Mouse (Mus musculus) neural tube, embryonic 11.5 days (tissue): ENCODE measurements around the gene Rps11. TPM values are rescaled to one million over a fixed set of nuclear protein-coding genes. Genes with fewer than 3 reads are reported as not detected.

Experiments
- ATAC-seq: fragments of 200-750 bp; cut with Nextera tagmentation; 2 replicates; pipeline ENCODE4 v1.8.0; 2017; ENCODE audit warnings: moderate number of reproducible peaks, mild to moderate bottlenecking, moderate TSS enrichment, moderate library complexity; ENCODE audit not compliant: insufficient read depth, low FRiP score, low TSS enrichment
- DNase-seq: peaks from one replicate; pipeline ENCODE4 v3.0.0-alpha.2; 2015; ENCODE audit warnings: low spot score
- H3K27ac ChIP-seq: fragments of 300-500 bp; sonication (generic); 2 replicates; pipeline ENCODE4 v1.5.1; 2014; ENCODE audit warnings: low read depth, mild to moderate bottlenecking, low read length
- H3K27me3 ChIP-seq: fragments of 300-500 bp; sonication (generic); 2 replicates; pipeline ENCODE4 v1.6.1; 2014; ENCODE audit warnings: mild to moderate bottlenecking, low read length, mixed read lengths; ENCODE audit not compliant: control insufficient read depth, insufficient read depth
- H3K36me3 ChIP-seq: fragments of 300-500 bp; sonication (generic); 2 replicates; pipeline ENCODE4 v1.6.1; 2014; ENCODE audit warnings: mild to moderate bottlenecking, low read length, moderate library complexity, mixed read lengths; ENCODE audit not compliant: control insufficient read depth, insufficient read depth
- H3K4me1 ChIP-seq: fragments of 300-500 bp; sonication (generic); 2 replicates; pipeline ENCODE4 v1.6.1; 2014; ENCODE audit warnings: low read length, mixed read lengths; ENCODE audit not compliant: control insufficient read depth, insufficient read depth
- H3K4me2 ChIP-seq: fragments of 300-500 bp; sonication (generic); 2 replicates; pipeline ENCODE4 v1.6.1; 2014; ENCODE audit warnings: low read depth, mild to moderate bottlenecking, moderate library complexity
- H3K4me3 ChIP-seq: fragments of 300-500 bp; sonication (generic); 2 replicates; pipeline ENCODE4 v1.5.1; 2014; ENCODE audit warnings: low read depth, low read length
- H3K9ac ChIP-seq: fragments of 300-500 bp; sonication (generic); 2 replicates; pipeline ENCODE4 v1.6.1; 2014; ENCODE audit warnings: mild to moderate bottlenecking, low read length
- H3K9me3 ChIP-seq: fragments of 300-500 bp; sonication (generic); 2 replicates; pipeline ENCODE4 v1.6.1; 2016; ENCODE audit warnings: low read length; ENCODE audit not compliant: control insufficient read depth
- WGBS: fragments of 180-500 bp; shearing (Covaris S2); extraction: QIAGEN DNeasy Blood & Tissue Kit; methylation state at CpG from one replicate; pipeline ENCODE4 v1.1.7; 2014; 5-methylcytosine and 5-hydroxymethylcytosine counted together
- polyA plus RNA-seq: library from polyadenylated mRNA; unstranded; fragments of >200 nt; fragmentation: Nextera tagmentation; extraction: Ambion mirVana; gene quantifications from 2 replicates; pipeline ENCODE4 v1.2.1, GENCODE M21; 2014

The Rps11 gene
- polyA plus RNA-seq, 1 experiment from 2014 or later: 1,454 TPM

DNA sequence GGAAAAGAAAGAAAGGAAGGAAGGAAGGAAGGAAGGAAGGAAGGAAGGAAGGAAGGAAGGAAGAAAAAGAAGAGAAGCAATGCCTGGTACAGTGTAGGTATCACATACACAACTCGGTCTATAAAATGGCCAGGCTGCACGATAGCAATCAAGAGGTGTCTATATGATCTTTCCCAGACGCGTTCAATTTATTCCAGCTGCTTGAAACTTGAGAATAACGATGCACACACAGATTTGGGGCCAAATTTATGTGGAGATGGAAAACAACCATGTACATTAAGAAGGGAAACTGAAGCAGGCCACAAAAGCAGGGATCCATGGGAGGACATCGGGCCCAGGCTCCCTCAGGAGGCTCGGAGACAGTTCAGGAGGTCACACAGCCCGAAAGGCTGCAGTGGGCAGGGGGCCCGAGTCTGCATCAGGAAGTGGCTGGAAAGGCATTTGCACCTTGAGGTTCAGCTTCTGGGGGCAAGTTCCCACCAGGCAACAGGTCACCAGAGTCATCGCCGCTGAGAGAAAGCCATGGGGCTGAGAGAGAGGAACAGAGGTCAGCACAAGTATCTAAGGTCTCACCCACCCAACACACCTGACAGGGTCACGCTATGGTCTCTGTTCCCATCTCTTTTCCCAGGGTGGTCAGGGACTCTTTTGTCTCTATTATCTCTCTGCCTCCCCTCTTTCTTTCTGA is 31.3 kb downstream of the Rps11 start:
- Histone ChIP-seq H3K27me3 (no peaks in the 10 kb centered on the region), H3K9me3 (no peaks in the 10 kb centered on the region), H3K4me1 (0 out of 2 replicates have a peak, but pooled peaks cover 2% of the 10 kb centered on the region), H3K4me2 (no peak overlapping the region), H3K9ac (no peak overlapping the region), H3K36me3 (no peaks in the 10 kb centered on the region), H3K27ac (no peak overlapping the region), H3K4me3 (no peak overlapping the region)
- WGBS: 58% methylated on average over 12 of the region's 12 CpGs
- ATAC-seq (no peak), DNase-seq (no peak)

DNA sequence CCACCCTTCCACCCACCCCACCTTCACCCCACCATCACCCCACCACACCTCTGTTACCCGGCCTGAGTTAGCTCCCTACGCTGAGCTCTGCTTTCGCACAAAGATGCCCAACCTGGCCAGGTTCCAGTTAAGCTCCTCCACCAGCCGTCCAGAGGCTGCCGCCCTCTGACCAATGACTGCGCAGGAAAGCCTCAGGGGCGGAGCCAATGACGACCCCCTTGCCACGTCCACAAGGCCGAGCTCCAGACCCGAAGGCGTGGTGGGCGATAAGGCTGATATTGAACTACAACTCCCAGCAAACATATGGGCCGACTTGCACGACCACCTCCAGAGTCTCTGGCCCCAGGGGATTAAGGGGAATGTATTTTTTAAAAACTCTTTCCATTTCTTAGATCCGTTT is 32.2 kb downstream of the Rps11 start, which contains the start of gene Rcn3:
Gene Rcn3, minus strand, starts transcription at position 174 of the 400 bp plus-strand sequence.
- Histone ChIP-seq H3K36me3 (no peaks in the 10 kb centered on the region; the same call in 1 of the 2 replicates), H3K4me1 (0 out of 2 replicates have a peak, but pooled peaks cover 2% of the 10 kb centered on the region), H3K4me2 (peak within 1 kb of the TSS; percentile 60), H3K9ac (peak within 1 kb of the TSS; percentile 55), H3K9me3 (no peaks in the 10 kb centered on the region), H3K27ac (0 out of 2 replicates have a peak within 1 kb of the TSS, but pooled peaks have one; percentile 23), H3K27me3 (no peaks in the 10 kb centered on the region), H3K4me3 (peak within 1 kb of the TSS; percentile 49)
- ATAC-seq (peak; percentile 90), DNase-seq (peak; percentile 93)
- under 1% methylated on average over 16 of the region's 16 CpGs for WGBS

DNA sequence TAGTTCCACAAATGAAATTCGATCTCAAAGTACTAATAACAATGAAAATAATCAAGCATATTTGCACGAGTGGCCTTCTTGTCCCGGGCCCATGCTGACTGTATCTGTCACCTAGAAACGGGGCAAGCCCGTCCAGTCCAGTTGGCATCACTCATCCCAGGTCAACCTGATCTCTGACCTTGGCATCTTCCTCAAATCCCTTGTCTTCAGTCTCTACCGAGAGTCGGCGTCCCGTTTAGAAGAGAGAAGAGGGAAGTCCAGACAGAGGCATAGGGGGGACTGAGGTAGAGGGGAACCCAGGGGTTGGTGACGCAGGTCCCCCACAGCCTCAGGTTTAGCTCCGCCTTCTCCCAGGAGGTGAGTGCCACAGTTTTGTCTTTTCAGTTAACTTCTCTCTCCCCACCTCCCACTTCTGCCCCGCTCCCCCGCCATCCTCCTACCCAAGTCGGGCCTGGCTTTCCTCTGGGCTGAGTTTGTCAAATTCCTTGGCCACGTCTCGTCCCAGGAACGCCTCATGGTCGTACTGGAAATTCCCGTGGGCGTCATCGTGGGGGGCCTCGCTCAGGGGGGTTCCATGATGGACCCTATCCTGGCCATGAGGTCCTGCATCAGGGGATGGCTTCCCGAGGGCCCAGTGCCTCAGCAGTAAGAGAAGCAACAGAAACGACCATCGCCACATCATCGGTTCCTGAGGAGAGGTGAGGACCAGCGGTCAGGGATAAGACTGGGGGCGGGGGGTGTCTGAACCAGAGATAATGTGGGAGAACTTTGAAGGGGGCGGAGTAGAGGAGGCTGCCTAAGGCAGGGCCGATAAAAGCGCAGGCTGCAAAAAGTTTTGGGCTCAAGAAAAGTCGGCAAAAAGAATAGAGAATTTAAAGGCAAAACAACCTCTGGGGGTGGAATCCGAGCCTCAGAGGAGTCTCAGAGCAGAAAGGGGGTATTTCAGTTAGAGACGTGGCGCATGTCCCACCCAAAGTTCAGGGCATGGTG is 32.9 kb downstream of the Rps11 start:
- peak overlapping the region; percentile 55 for H3K9ac ChIP-seq
- H3K4me1 ChIP-seq: 0 out of 2 replicates have a peak, but pooled peaks cover 2% of the 10 kb centered on the region
- peaks cover 4% of the 10 kb centered on the region for H3K36me3 ChIP-seq
- H3K9me3 ChIP-seq: no peaks in the 10 kb centered on the region
- 16% methylated on average over 35 of the region's 35 CpGs for WGBS
- DNase-seq (peak; percentile 40), ATAC-seq (0 out of 2 replicates have a peak, but pooled peaks have one; percentile 30)
- no peaks in the 10 kb centered on the region for H3K27me3 ChIP-seq
- peak overlapping the region; percentile 49 for H3K4me3 ChIP-seq
- H3K4me2 ChIP-seq: peak overlapping the region; percentile 60
- H3K27ac ChIP-seq: 0 out of 2 replicates have a peak overlapping the region, but pooled peaks have one; percentile 23

DNA sequence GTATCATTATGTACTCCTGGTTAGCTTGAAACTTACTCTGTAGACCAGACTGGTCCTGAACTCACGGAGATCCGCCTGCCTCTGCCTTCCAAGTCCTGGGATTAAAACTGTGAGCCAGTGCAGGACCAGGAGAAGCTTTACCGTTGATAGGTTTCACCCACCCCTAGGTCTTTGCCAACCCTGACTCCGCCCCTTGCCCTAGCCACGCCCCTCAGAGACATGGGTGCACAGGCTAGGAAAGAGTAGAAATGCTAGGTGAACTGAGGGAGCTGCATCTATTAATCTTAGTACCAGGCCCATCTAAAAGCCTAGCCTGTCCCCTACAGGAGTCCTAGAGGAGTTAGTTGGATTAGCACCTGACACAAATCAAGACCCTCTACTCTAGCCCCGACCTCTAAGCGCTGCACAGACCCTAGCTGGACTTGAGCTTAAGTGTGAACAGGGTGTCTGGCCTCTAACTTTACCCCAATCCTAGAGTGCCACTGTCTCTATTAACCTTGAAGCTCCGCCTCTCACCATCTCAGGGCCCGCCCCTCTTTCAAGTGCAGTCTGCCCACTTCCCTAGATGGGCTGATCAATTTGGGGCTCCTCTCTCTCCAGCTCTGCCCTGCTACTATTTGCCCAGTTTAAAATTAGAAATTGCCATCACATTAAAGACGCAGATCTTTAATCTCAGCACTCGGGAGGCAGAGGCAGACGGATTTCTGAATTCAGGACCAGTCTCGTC is 33.8 kb downstream of the Rps11 start:
- DNase-seq: no peak
- no peak overlapping the region; the same call in 1 of the 2 replicates for H3K4me2 ChIP-seq
- 83% methylated on average over 13 of the region's 13 CpGs for WGBS
- H3K27ac ChIP-seq: no peak overlapping the region
- H3K9me3 ChIP-seq: no peaks in the 10 kb centered on the region
- H3K4me3 ChIP-seq: no peak overlapping the region; the same call in 1 of the 2 replicates
- H3K36me3 ChIP-seq: peaks cover 8% of the 10 kb centered on the region
- 0 out of 2 replicates have a peak, but pooled peaks cover 2% of the 10 kb centered on the region for H3K4me1 ChIP-seq
- no peak for ATAC-seq
- no peaks in the 10 kb centered on the region for H3K27me3 ChIP-seq
- H3K9ac ChIP-seq: no peak overlapping the region

GRCm38 (mm10) chr7:45088597-45088996 is 35.6 kb downstream of the Rps11 start:
- Histone ChIP-seq H3K9me3 (no peaks in the 10 kb centered on the region), H3K36me3 (peaks cover 8% of the 10 kb centered on the region)
- 93% methylated on average over 17 of the region's 17 CpGs for WGBS

GRCm38 (mm10) chr7:45086084-45086483 is 38.2 kb downstream of the Rps11 start:
- no peaks in the 10 kb centered on the region for H3K9me3 ChIP-seq
- H3K4me3 ChIP-seq: no peak overlapping the region
- H3K4me2 ChIP-seq: no peak overlapping the region
- H3K27me3 ChIP-seq: no peaks in the 10 kb centered on the region
- no peaks in the 10 kb centered on the region for H3K4me1 ChIP-seq
- ATAC-seq: no peak
- no peak overlapping the region for H3K27ac ChIP-seq
- H3K36me3 ChIP-seq: peaks cover 16% of the 10 kb centered on the region
- WGBS: 76% methylated on average over 4 of the region's 4 CpGs
- no peak for DNase-seq
- H3K9ac ChIP-seq: no peak overlapping the region

More at GRCm38 (mm10) chr7:45088597-45088996, 35.6 kb downstream of the Rps11 start:
- Histone ChIP-seq H3K27me3 (no peaks in the 10 kb centered on the region), H3K9ac (no peak overlapping the region), H3K4me3 (no peak overlapping the region), H3K4me1 (0 out of 2 replicates have a peak, but pooled peaks cover 2% of the 10 kb centered on the region), H3K4me2 (no peak overlapping the region), H3K27ac (no peak overlapping the region)
- DNase-seq (no peak), ATAC-seq (no peak)

DNA sequence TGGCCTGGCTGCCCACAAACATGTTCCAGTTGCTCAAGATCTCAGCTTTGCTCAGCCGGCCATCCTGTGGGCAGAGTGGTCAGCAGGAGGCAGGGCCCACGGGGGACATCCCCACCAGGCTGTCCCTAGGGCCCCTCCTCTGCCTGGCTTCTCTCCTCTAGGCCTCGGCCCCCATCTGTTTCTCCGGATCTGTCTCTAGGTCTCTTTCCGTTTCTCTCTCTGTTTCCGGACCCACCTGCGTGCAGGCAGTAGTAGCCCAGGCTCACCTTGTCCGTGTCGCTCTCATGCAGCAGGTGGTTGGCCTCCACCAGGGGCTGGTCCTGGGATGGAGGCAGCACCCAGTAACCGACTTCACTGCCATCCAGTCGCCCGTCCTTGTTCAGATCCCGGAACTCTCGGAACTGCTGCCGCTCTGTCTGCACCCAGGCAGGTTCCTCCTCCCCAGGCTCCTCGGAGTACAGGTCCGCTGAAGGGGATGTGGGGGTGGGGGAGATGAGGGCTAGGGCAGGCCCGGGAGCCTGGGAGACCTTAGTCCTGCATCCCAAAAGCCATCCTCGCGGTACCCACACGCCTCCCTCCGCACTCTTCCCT is 40.8 kb downstream of the Rps11 start:
- H3K4me1 ChIP-seq: no peaks in the 10 kb centered on the region
- no peaks in the 10 kb centered on the region for H3K27me3 ChIP-seq
- H3K4me2 ChIP-seq: no peak overlapping the region
- no peaks in the 10 kb centered on the region for H3K9me3 ChIP-seq
- H3K4me3 ChIP-seq: no peak overlapping the region
- peaks cover 16% of the 10 kb centered on the region for H3K36me3 ChIP-seq
- no peak for ATAC-seq
- no peak for DNase-seq
- WGBS: 83% methylated on average over 22 of the region's 22 CpGs
- H3K27ac ChIP-seq: no peak overlapping the region
- H3K9ac ChIP-seq: no peak overlapping the region
